Mouse (Mus musculus) CH12.LX (cell line): ENCODE data around the gene Glis3. TPM values are rescaled to one million over a fixed set of nuclear protein-coding genes. Genes with fewer than 3 reads are reported as not detected.

Experiments
- DNase-seq: peaks from one replicate; pipeline ENCODE4 v3.0.0-alpha.2; 2013; ENCODE audit errors: extremely low read depth
- H3K27ac ChIP-seq: 2 replicates; pipeline ENCODE4 v1.5.1; 2012; ENCODE audit warnings: low read depth, mild to moderate bottlenecking, control low read depth, moderate library complexity; ENCODE audit not compliant: insufficient read depth
- H3K27me3 ChIP-seq: replicated peaks from 2 replicates; pipeline ENCODE3; 2012; ENCODE audit warnings: inconsistent platforms
- H3K36me3 ChIP-seq, 2 experiments: replicated peaks in 1 of 2; 2 replicates each; pipeline versions ENCODE3 to v1.6.1; 2012; ENCODE audit warnings: inconsistent platforms in 1 of 2, low read length in 1 of 2, mild to moderate bottlenecking in 1 of 2, mixed read lengths in 1 of 2, moderate library complexity in 1 of 2; ENCODE audit not compliant: control insufficient read depth in 1 of 2, insufficient read depth in 1 of 2
- H3K4me1 ChIP-seq, 2 experiments: 2 replicates each; pipeline ENCODE4 v1.6.1; 2012; ENCODE audit warnings: inconsistent platforms in 1 of 2, moderate library complexity in 1 of 2; ENCODE audit not compliant: insufficient read depth in 2 of 2, control insufficient read depth in 1 of 2
- H3K4me2 ChIP-seq: 2 replicates; pipeline ENCODE4 v1.6.1; 2012; ENCODE audit warnings: low read depth, mild to moderate bottlenecking, control low read depth; ENCODE audit not compliant: poor library complexity, insufficient read depth, severe bottlenecking
- H3K4me3 ChIP-seq, 3 experiments: fragments of 150-350 bp in 1 of 3; sonication (generic) in 1 of 3; replicated peaks in 1 of 3; 2 replicates each; pipeline versions ENCODE3 to v1.5.1; 2011 to 2012; ENCODE audit warnings: low read depth in 2 of 3, low read length in 2 of 3, mild to moderate bottlenecking in 2 of 3, moderate library complexity in 2 of 3, control low read depth in 1 of 3, improper control_type of control experiment in 1 of 3, inconsistent platforms in 1 of 3, mixed read lengths in 1 of 3; ENCODE audit not compliant: poor library complexity in 1 of 3
- H3K79me2 ChIP-seq: replicated peaks from 2 replicates; pipeline ENCODE4 v1.6.1; 2012; ENCODE audit warnings: mild to moderate bottlenecking, moderate library complexity; ENCODE audit not compliant: control insufficient read depth, poor library complexity, insufficient read depth, severe bottlenecking; ENCODE audit errors: extremely low read depth
- H3K9ac ChIP-seq: 2 replicates; pipeline ENCODE4 v1.6.1; 2012; ENCODE audit warnings: low read depth, mild to moderate bottlenecking, control low read depth, moderate library complexity; ENCODE audit not compliant: insufficient read depth
- H3K9me3 ChIP-seq: replicated peaks from 2 replicates; pipeline ENCODE3; 2012; ENCODE audit warnings: low read length, inconsistent platforms, mixed read lengths
- BHLHE40 ChIP-seq: IDR thresholded peaks from 2 replicates; pipeline ENCODE4 v1.6.1; 2011; ENCODE audit warnings: mild to moderate bottlenecking, low read depth, low read length, improper control_type of control experiment
- CHD2 ChIP-seq: IDR thresholded peaks from 2 replicates; pipeline ENCODE4 v1.6.1; 2011; ENCODE audit warnings: low read length, improper control_type of control experiment
- CTCF ChIP-seq, 2 experiments: IDR thresholded peaks in 1 of 2; conservative IDR thresholded peaks in 1 of 2; 2 replicates each; pipeline ENCODE4 v1.5.1; 2011 to 2012; ENCODE audit warnings: low read depth in 2 of 2, low read length in 2 of 2, improper control_type of control experiment in 1 of 2, inconsistent platforms in 1 of 2, mild to moderate bottlenecking in 1 of 2, moderate library complexity in 1 of 2
- E2F4 ChIP-seq: IDR thresholded peaks from 2 replicates; pipeline ENCODE4 v1.6.1; 2011; ENCODE audit warnings: low read depth, low read length, improper control_type of control experiment; ENCODE audit not compliant: insufficient replicate concordance
- ELF1 ChIP-seq: IDR thresholded peaks from 2 replicates; pipeline ENCODE4 v1.6.1; 2014; ENCODE audit warnings: low read depth, mild to moderate bottlenecking, inconsistent platforms, low read length, improper control_type of control experiment
- ETS1 ChIP-seq: conservative IDR thresholded peaks from 2 replicates; pipeline ENCODE4 v1.6.1; 2012; ENCODE audit warnings: low read depth, mild to moderate bottlenecking, inconsistent platforms, low read length, improper control_type of control experiment, moderate library complexity
- GABPA ChIP-seq: IDR thresholded peaks from 2 replicates; pipeline ENCODE4 v1.6.1; 2012; ENCODE audit warnings: low read depth, low read length, improper control_type of control experiment, inconsistent platforms; ENCODE audit not compliant: insufficient replicate concordance
- IRF4 ChIP-seq: IDR thresholded peaks from 2 replicates; pipeline ENCODE4 v1.6.1; 2014; ENCODE audit warnings: low read depth, mild to moderate bottlenecking, inconsistent platforms, low read length, improper control_type of control experiment
- JUN ChIP-seq: IDR thresholded peaks from 2 replicates; pipeline ENCODE4 v1.6.1; 2011; ENCODE audit warnings: low read depth, mild to moderate bottlenecking, low read length, improper control_type of control experiment, moderate library complexity; ENCODE audit not compliant: insufficient read depth
- KAT2A ChIP-seq: IDR thresholded peaks from 2 replicates; pipeline ENCODE4 v1.6.1; 2012; ENCODE audit warnings: low read length, improper control_type of control experiment, inconsistent platforms; ENCODE audit not compliant: insufficient replicate concordance
- MAFK ChIP-seq: IDR thresholded peaks from 2 replicates; pipeline ENCODE4 v1.6.1; 2011; ENCODE audit warnings: low read length, improper control_type of control experiment; ENCODE audit not compliant: insufficient replicate concordance
- MAZ ChIP-seq: IDR thresholded peaks from 2 replicates; pipeline ENCODE4 v1.6.1; 2012; ENCODE audit warnings: low read depth, mild to moderate bottlenecking, inconsistent platforms, low read length, improper control_type of control experiment, moderate library complexity
- MEF2A ChIP-seq: IDR thresholded peaks from 2 replicates; pipeline ENCODE4 v1.6.1; 2014; ENCODE audit warnings: low read depth, mild to moderate bottlenecking, inconsistent platforms, low read length, improper control_type of control experiment, borderline replicate concordance
- MXI1 ChIP-seq: IDR thresholded peaks from 2 replicates; pipeline ENCODE4 v1.6.1; 2011; ENCODE audit warnings: mild to moderate bottlenecking, low read depth, low read length, improper control_type of control experiment
- MYC ChIP-seq: IDR thresholded peaks from 2 replicates; pipeline ENCODE4 v1.6.1; 2011; ENCODE audit warnings: low read depth, mild to moderate bottlenecking, improper control_type of control experiment, low read length
- NELFE ChIP-seq: IDR thresholded peaks from 2 replicates; pipeline ENCODE4 v1.6.1; 2011; ENCODE audit warnings: low read depth, low read length, improper control_type of control experiment
- NRF1 ChIP-seq: IDR thresholded peaks from 2 replicates; pipeline ENCODE4 v1.6.1; 2014; ENCODE audit warnings: low read depth, mild to moderate bottlenecking, inconsistent platforms, low read length, improper control_type of control experiment, moderate library complexity
- PAX5 ChIP-seq: IDR thresholded peaks from 2 replicates; pipeline ENCODE4 v1.6.1; 2012; ENCODE audit warnings: low read length, inconsistent platforms, mixed read lengths
- POLR2A ChIP-seq: IDR thresholded peaks from 2 replicates; pipeline ENCODE4 v1.6.1; 2011; ENCODE audit warnings: low read depth, mild to moderate bottlenecking, improper control_type of control experiment, low read length
- POLR2AphosphoS2 ChIP-seq: IDR thresholded peaks from 2 replicates; pipeline ENCODE4 v1.6.1; 2011; ENCODE audit warnings: low read depth, low read length, improper control_type of control experiment
- SIN3A ChIP-seq: IDR thresholded peaks from 2 replicates; pipeline ENCODE4 v1.6.1; 2012; ENCODE audit warnings: low read length, improper control_type of control experiment, inconsistent platforms
- SMC3 ChIP-seq: IDR thresholded peaks from 2 replicates; pipeline ENCODE4 v1.6.1; 2011; ENCODE audit warnings: low read depth, low read length, improper control_type of control experiment
- USF1 ChIP-seq: IDR thresholded peaks from 2 replicates; pipeline ENCODE4 v1.6.1; 2014; ENCODE audit warnings: low read depth, mild to moderate bottlenecking, inconsistent platforms, low read length, improper control_type of control experiment
- USF2 ChIP-seq: conservative IDR thresholded peaks from 2 replicates; pipeline ENCODE4 v1.6.1; 2011; ENCODE audit warnings: low read depth, low read length, improper control_type of control experiment
- ZKSCAN1 ChIP-seq: IDR thresholded peaks from 2 replicates; pipeline ENCODE4 v1.6.1; 2012; ENCODE audit warnings: low read depth, inconsistent platforms, low read length, improper control_type of control experiment, borderline replicate concordance
- ZMIZ1 ChIP-seq: IDR thresholded peaks from 2 replicates; pipeline ENCODE4 v1.6.1; 2012; ENCODE audit warnings: low read depth, mild to moderate bottlenecking, inconsistent platforms, low read length, improper control_type of control experiment
- ZNF384 ChIP-seq: IDR thresholded peaks from 2 replicates; pipeline ENCODE4 v1.6.1; 2012; ENCODE audit warnings: low read depth, low read length, improper control_type of control experiment, inconsistent platforms
- dilution Hi-C: fragments of 300-500 bp; cut with MboI; formaldehyde crosslinking; loops from 2 replicates; pipeline ENCODE4 v1.14.3; 2020; ENCODE audit warnings: low sequenced_read_pairs; ENCODE audit not compliant: extremely low pct_unique_long_range_greater_than_20kb, extremely low pct_ligation_motif_present
- in situ Hi-C: fragments of 300-500 bp; cut with MboI; formaldehyde crosslinking; loops from 3 replicates; pipeline ENCODE4 v1.14.3; 2019; ENCODE audit warnings: low sequenced_read_pairs, low pct_ligation_motif_present, low pct_unique_long_range_greater_than_20kb, mixed read lengths
- polyA plus RNA-seq: library from polyadenylated mRNA; unstranded; fragments of >175 nt; gene quantifications from 2 replicates; pipeline ENCODE4 v1.2.1, GENCODE M21; 2012; ENCODE audit warnings: low read depth; ENCODE audit not compliant: insufficient read length
- total RNA-seq, 2 experiments: library from RNA; depleted of rRNA; stranded (reverse); fragments of 300-350 nt in 1 of 2; fragments of >200 nt in 1 of 2; gene quantifications; 2 replicates each; pipeline ENCODE4 v1.2.3; 2012 to 2014

Glis3 gene
- total and polyA plus RNA-seq, 3 experiments, result not detected

- Histone ChIP-seq H3K4me2 (no peak overlapping the region), H3K27ac (no peak overlapping the region), H3K4me3 (no peak overlapping the region), H3K9me3 (no peaks in the 10 kb centered on the region), H3K4me1 (no peaks in the 10 kb centered on the region), H3K36me3 (no peaks in the 10 kb centered on the region), H3K9ac (no peak overlapping the region), H3K27me3 (no peaks in the 10 kb centered on the region), H3K79me2 (no peaks in the 10 kb centered on the region)
- no peak for DNase-seq
- in situ Hi-C loops, result no loop called here
- TF ChIP-seq POLR2A, result no peak
- no peak for TF ChIP-seq CTCF (conservative IDR thresholded peaks at IDR 0.05 in 1 of 2, IDR thresholded peaks at IDR 0.05 in 1 of 2; ENCODE audit: low read depth in 2 of 2, low read length in 2 of 2)
- no peak for TF ChIP-seq CHD2
- dilution Hi-C loops, result no loop called here
Measured at GRCm38 (mm10) chr19:28265776-28266175, 414.1 kb downstream of the Glis3 start.

GRCm38 (mm10) chr19:28258907-28259675 lies 420.8 kb downstream of the Glis3 start:
- dilution Hi-C loops, result no loop called here
- H3K4me3 ChIP-seq, result no peak overlapping the region
- in situ Hi-C loops, result no loop called here

GRCm38 (mm10) chr19:28258480-28258879 lies 421.4 kb downstream of the Glis3 start:
- no peak for TF ChIP-seq ZKSCAN1
- no peak for TF ChIP-seq ZMIZ1
- no peak for TF ChIP-seq MAFK
- TF ChIP-seq CHD2, result no peak
- no peak for TF ChIP-seq MXI1
- TF ChIP-seq POLR2AphosphoS2, result no peak
- TF ChIP-seq JUN, result no peak
- no peak for TF ChIP-seq MAZ
- TF ChIP-seq PAX5, result no peak
- TF ChIP-seq NRF1, result no peak
- no peak for TF ChIP-seq IRF4
- TF ChIP-seq USF1, result no peak
- H3K79me2 ChIP-seq, result no peaks in the 10 kb centered on the region
- no peaks in the 10 kb centered on the region for H3K4me1 ChIP-seq
- dilution Hi-C loops (no loop called here), in situ Hi-C loops (no loop called here)
- no peaks in the 10 kb centered on the region for H3K9me3 ChIP-seq
- H3K9ac ChIP-seq, result no peak overlapping the region
- no peak overlapping the region for H3K4me2 ChIP-seq
- no peak overlapping the region for H3K4me3 ChIP-seq
- no peak for DNase-seq
- no peaks in the 10 kb centered on the region for H3K27me3 ChIP-seq
- no peaks in the 10 kb centered on the region for H3K36me3 ChIP-seq
- no peak overlapping the region for H3K27ac ChIP-seq

More at GRCm38 (mm10) chr19:28258907-28259675, 420.8 kb downstream of the Glis3 start:
- H3K9ac ChIP-seq, result no peak overlapping the region
- DNase-seq, result no peak
- H3K27ac ChIP-seq, result no peak overlapping the region
- H3K4me1 ChIP-seq, result no peaks in the 10 kb centered on the region
- H3K4me2 ChIP-seq, result no peak overlapping the region
- no peaks in the 10 kb centered on the region for H3K79me2 ChIP-seq
- H3K9me3 ChIP-seq, result no peaks in the 10 kb centered on the region
- no peaks in the 10 kb centered on the region for H3K36me3 ChIP-seq
- H3K27me3 ChIP-seq, result no peaks in the 10 kb centered on the region
- TF ChIP-seq USF2 (no peak), ELF1 (no peak), KAT2A (no peak), MXI1 (no peak), ETS1 (no peak), USF1 (no peak), ZNF384 (no peak), BHLHE40 (no peak), E2F4 (no peak), NELFE (no peak), MAZ (no peak), GABPA (no peak), JUN (no peak), MAFK (no peak), MYC (no peak), SIN3A (no peak), CHD2 (no peak), PAX5 (no peak), MEF2A (no peak), SMC3 (no peak)
